Mouse (Mus musculus) small intestine, adult 2 months (tissue): ENCODE data around the gene Hint2.

Source experiments
- CTCF ChIP-seq: fragments of 200-500 bp; IDR thresholded peaks from 2 replicates; pipeline ENCODE4 v1.5.1; 2012; ENCODE audit warnings: low read depth, mild to moderate bottlenecking, control low read depth, inconsistent platforms, low read length, moderate library complexity, mixed read lengths; ENCODE audit not compliant: insufficient replicate concordance, insufficient read length; ENCODE audit errors: extremely low read depth
- POLR2A ChIP-seq: fragments of 200-500 bp; IDR thresholded peaks from 2 replicates; pipeline ENCODE4 v1.6.1; 2012; ENCODE audit warnings: low read depth, mild to moderate bottlenecking, control low read depth, inconsistent platforms, low read length, moderate library complexity

- TF ChIP-seq POLR2A (no peak), CTCF (no peak)
These were observed 21.5 kb downstream of the Hint2 start for GRCm38 (mm10) chr4:43634621-43635374.
